Mouse (Mus musculus) heart, embryonic 15.5 days (tissue): Measurements from ENCODE around the gene Cdk7. TPM values are rescaled to one million over a fixed set of nuclear protein-coding genes. Genes with fewer than 3 reads are reported as not detected.
"Not testable (repeated sequence)": the region's sequence is repeated elsewhere in the genome, so short reads cannot be mapped to it uniquely, and the experiment has no call there.

ENCODE experiments used
- ATAC-seq: fragments of 200-750 bp; cut with Nextera tagmentation; replicated peaks from 2 replicates; pipeline ENCODE4 v1.8.0; 2017; ENCODE audit warnings: low read depth, moderate TSS enrichment; ENCODE audit not compliant: insufficient number of reproducible peaks, insufficient read depth, low FRiP score
- H3K27ac ChIP-seq: fragments of 300-500 bp; sonication (generic); 2 replicates; pipeline ENCODE4 v1.5.1; 2015; ENCODE audit warnings: mild to moderate bottlenecking, inconsistent platforms
- H3K27me3 ChIP-seq: fragments of 300-500 bp; sonication (generic); 2 replicates; pipeline ENCODE4 v1.6.1; 2015; ENCODE audit warnings: inconsistent platforms
- H3K36me3 ChIP-seq: fragments of 300-500 bp; sonication (generic); 2 replicates; pipeline ENCODE4 v1.6.1; 2015; ENCODE audit warnings: mild to moderate bottlenecking, inconsistent platforms
- H3K4me1 ChIP-seq: fragments of 300-500 bp; sonication (generic); replicated peaks from 2 replicates; pipeline ENCODE4 v1.6.1; 2015; ENCODE audit warnings: inconsistent platforms
- H3K4me2 ChIP-seq: fragments of 300-500 bp; sonication (generic); 2 replicates; pipeline ENCODE4 v1.6.1; 2015; ENCODE audit warnings: inconsistent platforms, mild to moderate bottlenecking, moderate library complexity
- H3K4me3 ChIP-seq: fragments of 300-500 bp; sonication (generic); 2 replicates; pipeline ENCODE4 v1.5.1; 2015; ENCODE audit warnings: mild to moderate bottlenecking, inconsistent platforms
- H3K9ac ChIP-seq: fragments of 300-500 bp; sonication (generic); 2 replicates; pipeline ENCODE4 v1.6.1; 2015; ENCODE audit warnings: mild to moderate bottlenecking, inconsistent platforms
- H3K9me3 ChIP-seq: fragments of 300-500 bp; sonication (generic); replicated peaks from 2 replicates; pipeline ENCODE4 v1.6.1; 2016; ENCODE audit warnings: inconsistent platforms
- WGBS: fragments of 180-500 bp; shearing (Covaris S2); methylation state at CpG from one replicate; pipeline ENCODE4 v1.1.7; 2015; ENCODE audit warnings: mixed read lengths; 5-methylcytosine and 5-hydroxymethylcytosine counted together
- polyA plus RNA-seq: library from polyadenylated mRNA; unstranded; fragments of >200 nt; fragmentation: Nextera tagmentation; extraction: Ambion mirVana; gene quantifications from 2 replicates; pipeline ENCODE4 v1.2.1, GENCODE M21; 2015

Gene Cdk7
- polyA plus RNA-seq, 1 experiment from 2014 or later = 61.8 TPM

GRCm38 (mm10) chr13:100750799-100751198, 20.1 kb upstream of the Cdk7 start:
- Histone ChIP-seq H3K27ac (no peak overlapping the region), H3K36me3 (no peaks in the 10 kb centered on the region), H3K4me2 (no peak overlapping the region), H3K9me3 (no peaks in the 10 kb centered on the region), H3K27me3 (no peaks in the 10 kb centered on the region), H3K4me3 (no peak overlapping the region), H3K9ac (no peak overlapping the region), H3K4me1 (no peaks in the 10 kb centered on the region; the same call in 1 of the 2 replicates)
- ATAC-seq = no peak
- 63% methylated on average over 5 of the region's 5 CpGs for WGBS

- no peak overlapping the region for H3K27ac ChIP-seq
- no peak overlapping the region for H3K4me3 ChIP-seq
- peaks cover 6% of the 10 kb centered on the region; the same call in 1 of the 2 replicates for H3K4me1 ChIP-seq
- H3K9ac ChIP-seq = no peak overlapping the region
- no peak for ATAC-seq
- no peaks in the 10 kb centered on the region for H3K9me3 ChIP-seq
- no peaks in the 10 kb centered on the region for H3K27me3 ChIP-seq
- H3K36me3 ChIP-seq = no peaks in the 10 kb centered on the region
- no peak overlapping the region for H3K4me2 ChIP-seq
- WGBS = 41% methylated on average over 8 of the region's 8 CpGs
Measured at GRCm38 (mm10) chr13:100748638-100749037, 17.9 kb upstream of the Cdk7 start.

- H3K9me3 ChIP-seq = no peaks in the 10 kb centered on the region
- no peak for ATAC-seq
- no peak overlapping the region for H3K27ac ChIP-seq
- 77% methylated on average over 3 of the region's 3 CpGs for WGBS
- H3K4me3 ChIP-seq = no peak overlapping the region
- peaks cover 14% of the 10 kb centered on the region for H3K4me1 ChIP-seq
- H3K36me3 ChIP-seq = no peaks in the 10 kb centered on the region
- no peaks in the 10 kb centered on the region for H3K27me3 ChIP-seq
- no peak overlapping the region for H3K4me2 ChIP-seq
- H3K9ac ChIP-seq = no peak overlapping the region
Measured at GRCm38 (mm10) chr13:100746090-100746489, 15.4 kb upstream of the Cdk7 start.

GRCm38 (mm10) chr13:100744036-100744744, 13.5 kb upstream of the Cdk7 start, which contains the start of gene Mrps36:
Mrps36 (minus strand) TSS chr13:100744659.
- WGBS = under 1% methylated on average over 52 of the region's 52 CpGs
- peak; percentile 95 for ATAC-seq
- peak within 1 kb of the TSS; percentile 83 for H3K4me3 ChIP-seq
- H3K4me2 ChIP-seq = peak within 1 kb of the TSS; percentile 63
- H3K27me3 ChIP-seq = no peaks in the 10 kb centered on the region
- H3K36me3 ChIP-seq = no peaks in the 10 kb centered on the region; the same call in 1 of the 2 replicates
- peaks cover 14% of the 10 kb centered on the region for H3K4me1 ChIP-seq
- H3K9me3 ChIP-seq = no peaks in the 10 kb centered on the region
- H3K9ac ChIP-seq = peak within 1 kb of the TSS; percentile 86
- peak within 1 kb of the TSS; percentile 99 for H3K27ac ChIP-seq

- H3K4me3 ChIP-seq = peak overlapping the region; percentile 83
- peak overlapping the region; percentile 63 for H3K4me2 ChIP-seq
- peaks cover 6% of the 10 kb centered on the region for H3K36me3 ChIP-seq
- no peaks in the 10 kb centered on the region for H3K27me3 ChIP-seq
- WGBS = 56% methylated on average over 11 of the region's 11 CpGs
- peaks cover 14% of the 10 kb centered on the region for H3K4me1 ChIP-seq
- peak overlapping the region; percentile 86 for H3K9ac ChIP-seq
- ATAC-seq = peak; percentile 21; the same call in 1 of the 2 replicates
- H3K9me3 ChIP-seq = no peaks in the 10 kb centered on the region
- peak overlapping the region; percentile 99 for H3K27ac ChIP-seq
Measured at GRCm38 (mm10) chr13:100743346-100744035, 12.8 kb upstream of the Cdk7 start.

GRCm38 (mm10) chr13:100742831-100743230, 12.1 kb upstream of the Cdk7 start:
- Histone ChIP-seq H3K4me1 (peaks cover 14% of the 10 kb centered on the region), H3K9ac (no peak overlapping the region), H3K27me3 (no peaks in the 10 kb centered on the region), H3K4me2 (peak overlapping the region; percentile 63), H3K27ac (no peak overlapping the region), H3K36me3 (peaks cover 12% of the 10 kb centered on the region), H3K9me3 (no peaks in the 10 kb centered on the region), H3K4me3 (peak overlapping the region; percentile 83; the same call in 1 of the 2 replicates)
- ATAC-seq = no peak
- WGBS = 82% methylated on average over 5 of the region's 5 CpGs

- Histone ChIP-seq H3K4me1 (peaks cover 16% of the 10 kb centered on the region), H3K9ac (no peak overlapping the region), H3K27me3 (no peaks in the 10 kb centered on the region), H3K4me2 (no peak overlapping the region), H3K36me3 (peaks cover 29% of the 10 kb centered on the region; the same call in 1 of the 2 replicates), H3K9me3 (no peaks in the 10 kb centered on the region), H3K27ac (no peak overlapping the region), H3K4me3 (no peak overlapping the region)
- ATAC-seq = no peak
- WGBS = 92% methylated on average over 2 of the region's 2 CpGs
Measured at GRCm38 (mm10) chr13:100732756-100733155, 2.0 kb upstream of the Cdk7 start.

GRCm38 (mm10) chr13:100731462-100732046, 815 bp upstream of the Cdk7 start:
- Histone ChIP-seq H3K4me2 (peak overlapping the region; percentile 71), H3K4me1 (peaks cover 20% of the 10 kb centered on the region), H3K4me3 (peak overlapping the region; percentile 73; the same call in 1 of the 2 replicates), H3K27ac (peak overlapping the region; percentile 94; the same call in 1 of the 2 replicates), H3K36me3 (peaks cover 29% of the 10 kb centered on the region)
- not testable (repeated sequence) for H3K9me3 ChIP-seq, ATAC-seq, H3K27me3 ChIP-seq, H3K9ac ChIP-seq
- 81% methylated on average over 6 of the region's 6 CpGs for WGBS

- H3K36me3 ChIP-seq = peaks cover 21% of the 10 kb centered on the region
- peak overlapping the region; percentile 68 for H3K4me2 ChIP-seq
- H3K27me3 ChIP-seq = no peaks in the 10 kb centered on the region
- peaks cover 25% of the 10 kb centered on the region for H3K4me1 ChIP-seq
- peak overlapping the region; percentile 73 for H3K4me3 ChIP-seq
- under 1% methylated on average over 30 of the region's 30 CpGs for WGBS
- no peaks in the 10 kb centered on the region for H3K9me3 ChIP-seq
- no peak for ATAC-seq
- H3K9ac ChIP-seq = peak overlapping the region; percentile 81
- H3K27ac ChIP-seq = peak overlapping the region; percentile 94
Measured at GRCm38 (mm10) chr13:100730153-100730860, 432 bp downstream of the Cdk7 start.

GRCm38 (mm10) chr13:100728530-100728929, 2.2 kb downstream of the Cdk7 start:
- not testable (repeated sequence) for ATAC-seq, H3K4me3 ChIP-seq
- H3K4me2 ChIP-seq = 0 out of 2 replicates have a peak overlapping the region, but pooled peaks have one; percentile 6

More at GRCm38 (mm10) chr13:100728530-100728929, 2.2 kb downstream of the Cdk7 start:
- H3K9me3 ChIP-seq, H3K27me3 ChIP-seq, H3K27ac ChIP-seq, H3K9ac ChIP-seq: not testable (repeated sequence)
- H3K4me1 ChIP-seq = peaks cover 35% of the 10 kb centered on the region
- WGBS = 87% methylated on average over 4 of the region's 4 CpGs
- peaks cover 16% of the 10 kb centered on the region for H3K36me3 ChIP-seq
